Mouse (Mus musculus) embryonic facial prominence, embryonic 13.5 days (tissue): ENCODE results near the gene Fam234b. TPM values are rescaled to one million over a fixed set of nuclear protein-coding genes. Genes with fewer than 3 reads are reported as not detected.
A peak's percentile ranks its signal among the peaks of the same experiment; 100 is the strongest.

Experiments
- ATAC-seq: fragments of 200-750 bp; cut with Nextera tagmentation; 2 replicates; pipeline ENCODE4 v1.8.0; 2017; ENCODE audit warnings: low read depth; ENCODE audit not compliant: insufficient number of reproducible peaks, insufficient read depth, low FRiP score, low TSS enrichment
- H3K27ac ChIP-seq: fragments of 300-500 bp; sonication (generic); 2 replicates; pipeline ENCODE4 v1.5.1; 2015; ENCODE audit warnings: moderate library complexity, mild to moderate bottlenecking, inconsistent platforms
- H3K27me3 ChIP-seq: fragments of 300-500 bp; sonication (generic); 2 replicates; pipeline ENCODE4 v1.6.1; 2015; ENCODE audit warnings: mild to moderate bottlenecking, inconsistent platforms
- H3K36me3 ChIP-seq: fragments of 300-500 bp; sonication (generic); 2 replicates; pipeline ENCODE4 v1.6.1; 2015; ENCODE audit warnings: mild to moderate bottlenecking, inconsistent platforms
- H3K4me1 ChIP-seq: fragments of 300-500 bp; sonication (generic); 2 replicates; pipeline ENCODE4 v1.6.1; 2015; ENCODE audit warnings: inconsistent platforms
- H3K4me2 ChIP-seq: fragments of 300-500 bp; sonication (generic); 2 replicates; pipeline ENCODE4 v1.6.1; 2015; ENCODE audit warnings: moderate library complexity, mild to moderate bottlenecking, inconsistent platforms
- H3K4me3 ChIP-seq: fragments of 300-500 bp; sonication (generic); 2 replicates; pipeline ENCODE4 v1.5.1; 2015; ENCODE audit warnings: mild to moderate bottlenecking, inconsistent platforms
- H3K9ac ChIP-seq: fragments of 300-500 bp; sonication (generic); 2 replicates; pipeline ENCODE4 v1.6.1; 2015; ENCODE audit warnings: mild to moderate bottlenecking, inconsistent platforms
- H3K9me3 ChIP-seq: fragments of 300-500 bp; sonication (generic); 2 replicates; pipeline ENCODE4 v1.6.1; 2016; ENCODE audit warnings: inconsistent platforms
- WGBS: fragments of 180-500 bp; shearing (Covaris S2); methylation state at CpG from one replicate; pipeline ENCODE4 v1.1.7; 2015; ENCODE audit warnings: mixed read lengths; 5-methylcytosine and 5-hydroxymethylcytosine counted together
- polyA plus RNA-seq: library from polyadenylated mRNA; unstranded; fragments of >200 nt; fragmentation: Nextera tagmentation; extraction: Ambion mirVana; gene quantifications from 2 replicates; pipeline ENCODE4 v1.2.1, GENCODE M21; 2015

Fam234b gene
- 23.4 and 27.5 TPM in 2 replicates for polyA plus RNA-seq

GRCm38 (mm10) chr6:135197921-135198532 is at the start of gene Fam234b, which contains the start of gene Hebp1:
Gene Fam234b, plus strand, starts transcription at chr6:135197977.
Gene Hebp1, minus strand, starts transcription at chr6:135198022.
- WGBS = under 1% methylated on average over 52 of the region's 52 CpGs
- no peaks in the 10 kb centered on the region for H3K36me3 ChIP-seq

DNA sequence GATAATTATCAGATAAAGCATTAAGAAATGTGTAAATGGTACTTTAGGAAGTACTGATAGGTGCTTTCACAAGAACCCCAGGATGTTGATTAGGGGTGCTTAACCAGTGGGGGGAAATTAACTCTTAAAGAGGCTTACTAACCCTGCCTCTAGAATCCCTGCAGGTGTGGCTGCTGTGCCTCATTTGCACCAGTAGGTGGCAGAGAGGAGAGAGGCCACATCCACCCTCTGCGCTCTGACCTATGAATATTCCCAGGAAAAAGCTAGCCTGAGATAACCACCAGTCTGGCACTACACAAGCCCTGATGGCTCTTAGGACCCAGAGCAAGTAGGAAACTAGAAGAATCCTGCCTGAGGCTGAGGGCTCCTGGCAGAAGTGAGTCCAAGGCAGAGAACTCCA is 49.3 kb upstream of the Fam234b start:
- ATAC-seq = no peak
- Histone ChIP-seq H3K9me3 (no peaks in the 10 kb centered on the region), H3K27ac (no peak overlapping the region), H3K4me1 (peaks cover 7% of the 10 kb centered on the region; the same call in 1 of the 2 replicates), H3K9ac (no peak overlapping the region), H3K4me2 (no peak overlapping the region), H3K4me3 (no peak overlapping the region), H3K36me3 (no peaks in the 10 kb centered on the region), H3K27me3 (no peaks in the 10 kb centered on the region)
- 33% methylated on average over 1 of the region's 1 CpGs for WGBS

More at GRCm38 (mm10) chr6:135197921-135198532, at the start of gene Fam234b, which contains the start of gene Hebp1:
- Histone ChIP-seq H3K27me3 (no peaks in the 10 kb centered on the region), H3K4me1 (peaks cover 14% of the 10 kb centered on the region), H3K4me2 (peak within 1 kb of the TSS; percentile 88), H3K9ac (peak within 1 kb of the TSS; percentile 86), H3K27ac (no peak within 1 kb of the TSS), H3K9me3 (no peaks in the 10 kb centered on the region), H3K4me3 (peak within 1 kb of the TSS; percentile 84)
- ATAC-seq = peak; percentile 76

- no peaks in the 10 kb centered on the region for H3K27me3 ChIP-seq
- H3K9me3 ChIP-seq = no peaks in the 10 kb centered on the region
- H3K36me3 ChIP-seq = no peaks in the 10 kb centered on the region
- no peak overlapping the region for H3K27ac ChIP-seq
- 74% methylated on average over 4 of the region's 4 CpGs for WGBS
- peaks cover 7% of the 10 kb centered on the region; the same call in 1 of the 2 replicates for H3K4me1 ChIP-seq
- no peak overlapping the region for H3K4me2 ChIP-seq
- no peak overlapping the region for H3K4me3 ChIP-seq
- no peak for ATAC-seq
- H3K9ac ChIP-seq = no peak overlapping the region
These were observed 48.6 kb upstream of the Fam234b start for GRCm38 (mm10) chr6:135149175-135149574.

- Histone ChIP-seq H3K4me3 (no peak overlapping the region), H3K27me3 (no peaks in the 10 kb centered on the region), H3K36me3 (no peaks in the 10 kb centered on the region), H3K9me3 (no peaks in the 10 kb centered on the region), H3K9ac (no peak overlapping the region), H3K27ac (no peak overlapping the region), H3K4me1 (peaks cover 7% of the 10 kb centered on the region; the same call in 1 of the 2 replicates), H3K4me2 (no peak overlapping the region)
- WGBS = 76% methylated on average over 4 of the region's 4 CpGs
- no peak for ATAC-seq
These were observed 48.1 kb upstream of the Fam234b start for GRCm38 (mm10) chr6:135149722-135150121.

- no peak for ATAC-seq
- no peaks in the 10 kb centered on the region for H3K9me3 ChIP-seq
- H3K36me3 ChIP-seq = no peaks in the 10 kb centered on the region
- H3K4me3 ChIP-seq = no peak overlapping the region
- no peak overlapping the region for H3K4me2 ChIP-seq
- 36% methylated on average over 5 of the region's 5 CpGs for WGBS
- H3K4me1 ChIP-seq = peaks cover 7% of the 10 kb centered on the region; the same call in 1 of the 2 replicates
- no peak overlapping the region for H3K9ac ChIP-seq
- H3K27ac ChIP-seq = no peak overlapping the region
- H3K27me3 ChIP-seq = no peaks in the 10 kb centered on the region
These were observed 47.5 kb upstream of the Fam234b start for GRCm38 (mm10) chr6:135150311-135150710.

DNA sequence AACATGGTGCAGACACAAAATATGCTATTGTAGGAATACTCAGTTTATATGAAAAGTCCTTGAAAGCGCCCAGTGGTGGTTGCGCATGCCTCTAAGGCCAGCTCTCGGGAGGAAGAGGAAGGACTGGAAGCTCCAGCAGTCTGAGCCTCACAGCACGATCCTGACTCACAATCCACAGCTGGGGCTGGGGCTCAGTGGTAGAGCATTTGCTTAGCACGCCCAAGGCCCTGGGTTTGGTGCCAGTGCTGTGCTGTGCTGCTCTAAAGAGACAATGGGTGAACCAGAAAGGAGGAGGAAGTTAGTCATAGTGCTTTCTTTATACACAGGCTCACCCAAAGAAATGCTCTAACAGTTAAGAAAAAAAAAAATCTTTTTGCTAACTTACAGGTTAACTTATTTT is 44.1 kb upstream of the Fam234b start:
- no peaks in the 10 kb centered on the region for H3K9me3 ChIP-seq
- no peak overlapping the region for H3K4me3 ChIP-seq
- 82% methylated on average over 5 of the region's 5 CpGs for WGBS
- no peak for ATAC-seq
- no peak overlapping the region for H3K9ac ChIP-seq
- H3K4me2 ChIP-seq = no peak overlapping the region
- no peak overlapping the region for H3K27ac ChIP-seq
- H3K36me3 ChIP-seq = no peaks in the 10 kb centered on the region
- H3K27me3 ChIP-seq = no peaks in the 10 kb centered on the region
- peaks cover 7% of the 10 kb centered on the region; the same call in 1 of the 2 replicates for H3K4me1 ChIP-seq

DNA sequence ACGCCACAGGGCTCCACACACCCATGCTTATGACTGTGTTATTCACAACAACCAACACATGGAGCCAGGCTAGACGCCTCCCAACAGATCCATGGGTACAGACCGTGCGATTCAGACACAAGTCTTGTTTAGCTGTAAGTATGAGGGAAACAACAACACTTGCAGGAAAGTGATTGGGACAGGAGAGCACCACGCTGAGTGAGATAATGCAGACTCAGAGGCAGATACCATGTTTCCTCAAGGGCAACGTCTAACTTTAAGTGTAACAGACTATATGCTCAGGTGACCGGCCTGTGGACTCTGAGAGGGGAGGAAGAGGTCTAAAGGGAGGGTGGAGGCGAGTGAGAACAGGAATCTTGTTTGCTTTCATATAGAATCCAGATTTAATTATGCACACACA is 41.2 kb upstream of the Fam234b start:
- no peak overlapping the region for H3K4me2 ChIP-seq
- H3K4me1 ChIP-seq = no peaks in the 10 kb centered on the region
- no peak for ATAC-seq
- no peaks in the 10 kb centered on the region for H3K9me3 ChIP-seq
- no peak overlapping the region for H3K27ac ChIP-seq
- no peak overlapping the region for H3K4me3 ChIP-seq
- no peaks in the 10 kb centered on the region for H3K27me3 ChIP-seq
- H3K9ac ChIP-seq = no peak overlapping the region
- no peaks in the 10 kb centered on the region for H3K36me3 ChIP-seq
- 78% methylated on average over 8 of the region's 8 CpGs for WGBS

- ATAC-seq = no peak
- WGBS = 75% methylated on average over 4 of the region's 4 CpGs
- no peak overlapping the region for H3K27ac ChIP-seq
- H3K4me3 ChIP-seq = no peak overlapping the region
- H3K36me3 ChIP-seq = no peaks in the 10 kb centered on the region
- no peaks in the 10 kb centered on the region for H3K27me3 ChIP-seq
- no peaks in the 10 kb centered on the region for H3K9me3 ChIP-seq
- no peak overlapping the region for H3K4me2 ChIP-seq
- no peaks in the 10 kb centered on the region for H3K4me1 ChIP-seq
- H3K9ac ChIP-seq = no peak overlapping the region
These were observed 40.3 kb upstream of the Fam234b start for GRCm38 (mm10) chr6:135157496-135157895.

GRCm38 (mm10) chr6:135158509-135158908 is 39.3 kb upstream of the Fam234b start:
- H3K27ac ChIP-seq = no peak overlapping the region
- H3K4me2 ChIP-seq = no peak overlapping the region
- H3K9me3 ChIP-seq = no peaks in the 10 kb centered on the region
- H3K9ac ChIP-seq = no peak overlapping the region
- H3K27me3 ChIP-seq = no peaks in the 10 kb centered on the region
- no peak for ATAC-seq
- H3K4me3 ChIP-seq = no peak overlapping the region
- H3K36me3 ChIP-seq = no peaks in the 10 kb centered on the region
- H3K4me1 ChIP-seq = peaks cover 7% of the 10 kb centered on the region
- 59% methylated on average over 4 of the region's 4 CpGs for WGBS

DNA sequence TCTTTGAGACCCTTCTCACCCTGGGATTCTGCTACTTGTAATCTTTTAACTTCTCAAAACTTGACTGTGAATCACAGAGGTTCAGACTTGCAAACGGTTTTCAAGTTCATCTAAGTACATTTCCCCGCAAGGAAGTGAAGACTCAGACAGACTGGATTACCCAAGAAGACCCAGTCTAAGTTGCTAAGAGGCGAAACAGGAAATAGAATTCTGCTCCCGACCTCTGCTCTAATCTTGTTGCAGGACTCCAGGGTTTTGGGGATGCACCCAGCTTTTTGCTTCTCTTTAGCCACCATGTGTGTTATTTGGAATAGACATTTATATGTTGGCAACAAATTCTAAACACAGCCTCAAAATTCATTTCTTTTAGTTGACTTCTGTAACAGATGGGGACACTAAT is 36.4 kb upstream of the Fam234b start:
- H3K4me3 ChIP-seq = no peak overlapping the region
- H3K27me3 ChIP-seq = no peaks in the 10 kb centered on the region
- no peak overlapping the region for H3K9ac ChIP-seq
- H3K4me2 ChIP-seq = no peak overlapping the region
- no peaks in the 10 kb centered on the region for H3K36me3 ChIP-seq
- WGBS = 66% methylated on average over 4 of the region's 4 CpGs
- ATAC-seq = no peak
- H3K4me1 ChIP-seq = peaks cover 7% of the 10 kb centered on the region
- no peaks in the 10 kb centered on the region for H3K9me3 ChIP-seq
- H3K27ac ChIP-seq = no peak overlapping the region

DNA sequence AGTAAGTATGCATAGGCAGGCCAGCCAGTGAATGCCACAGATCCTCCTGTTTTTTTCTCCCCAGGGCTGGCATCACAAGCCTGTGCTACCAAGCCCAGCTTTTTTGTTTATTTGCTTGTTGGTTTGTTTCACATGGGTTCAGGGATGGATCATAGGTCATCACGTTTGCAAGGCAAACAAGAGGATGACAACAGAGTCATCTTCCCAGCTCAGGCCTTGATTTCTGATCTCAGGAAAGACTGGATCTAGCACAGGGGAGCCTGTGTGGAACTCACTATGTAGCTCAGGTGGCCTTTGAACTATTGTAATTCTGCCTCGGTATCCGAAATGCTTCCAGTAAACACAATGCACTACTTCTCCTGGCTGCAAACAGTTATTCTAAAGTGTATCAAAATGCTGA is 35.5 kb upstream of the Fam234b start:
- WGBS = 87% methylated on average over 3 of the region's 3 CpGs
- no peak for ATAC-seq
- no peaks in the 10 kb centered on the region for H3K36me3 ChIP-seq

GRCm38 (mm10) chr6:135162861-135163260 is 34.9 kb upstream of the Fam234b start:
- Histone ChIP-seq H3K4me3 (no peak overlapping the region), H3K27ac (no peak overlapping the region), H3K4me1 (peaks cover 13% of the 10 kb centered on the region), H3K9ac (no peak overlapping the region), H3K36me3 (no peaks in the 10 kb centered on the region), H3K9me3 (no peaks in the 10 kb centered on the region), H3K4me2 (no peak overlapping the region), H3K27me3 (no peaks in the 10 kb centered on the region)
- 56% methylated on average over 4 of the region's 4 CpGs for WGBS
- no peak for ATAC-seq

More for the DNA sequence above, 35.5 kb upstream of the Fam234b start:
- Histone ChIP-seq H3K4me1 (peaks cover 8% of the 10 kb centered on the region), H3K9ac (no peak overlapping the region), H3K27ac (no peak overlapping the region), H3K4me2 (no peak overlapping the region), H3K9me3 (no peaks in the 10 kb centered on the region), H3K4me3 (no peak overlapping the region), H3K27me3 (no peaks in the 10 kb centered on the region)
